Mouse (Mus musculus) cerebral cortex, adult 2 months (tissue): Measurements from ENCODE around the gene Morf4l1.

ENCODE experiments used
- WGBS: fragments of 180-500 bp; shearing (Covaris S2); methylation state at CpG from one replicate; pipeline ENCODE4 v1.1.7; 2018; 5-methylcytosine and 5-hydroxymethylcytosine counted together

The Morf4l1 gene

DNA sequence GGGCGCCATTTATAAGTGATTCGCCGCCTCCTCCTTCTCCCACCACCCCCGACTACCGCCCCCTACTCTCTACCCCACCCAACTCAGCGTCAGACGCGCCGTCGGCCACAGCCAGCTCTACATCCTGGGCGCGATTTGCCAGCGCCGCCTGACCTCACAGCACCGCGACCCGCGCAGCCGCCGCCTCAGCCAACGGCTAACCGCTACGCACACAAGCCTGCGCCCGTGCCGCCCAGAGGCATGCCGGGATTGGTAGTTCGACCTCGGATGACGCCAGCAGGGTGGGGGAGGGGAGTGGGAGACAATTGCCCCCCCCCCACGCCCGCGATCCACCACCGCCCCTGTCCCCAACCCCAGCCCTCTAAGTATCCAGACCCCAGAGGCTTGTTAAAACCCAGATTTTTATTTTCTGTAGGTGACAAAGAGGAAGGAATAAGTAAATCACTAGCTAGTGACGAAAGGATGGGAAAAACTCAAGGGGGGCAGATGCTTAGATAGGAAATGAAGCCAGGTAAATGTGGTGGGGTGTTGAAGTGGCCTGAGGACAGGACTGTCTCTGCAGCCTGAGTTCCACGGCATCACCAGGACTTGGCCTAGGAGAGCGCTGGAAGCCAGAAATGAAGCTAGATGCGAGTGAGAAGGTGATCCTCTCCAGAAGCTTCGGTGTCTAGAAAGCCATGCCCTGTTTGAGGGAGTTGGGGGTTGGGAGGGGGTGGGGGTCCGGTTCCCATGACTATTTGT is at the start of gene Morf4l1:
Gene Morf4l1 (minus strand): TSS at position 208 of the 741 bp plus-strand sequence.
- 1% methylated on average over 40 of the region's 40 CpGs for WGBS

- WGBS: 4% methylated on average over 18 of the region's 18 CpGs
Observed at GRCm38 (mm10) chr9:90163749-90164095, 49.1 kb upstream of the Morf4l1 start.

GRCm38 (mm10) chr9:90162926-90163748 is 48.6 kb upstream of the Morf4l1 start, which contains the start of gene Adamts7:
Gene Adamts7 (plus strand): TSS chr9:90163069.
- WGBS: under 1% methylated on average over 58 of the region's 60 CpGs

DNA sequence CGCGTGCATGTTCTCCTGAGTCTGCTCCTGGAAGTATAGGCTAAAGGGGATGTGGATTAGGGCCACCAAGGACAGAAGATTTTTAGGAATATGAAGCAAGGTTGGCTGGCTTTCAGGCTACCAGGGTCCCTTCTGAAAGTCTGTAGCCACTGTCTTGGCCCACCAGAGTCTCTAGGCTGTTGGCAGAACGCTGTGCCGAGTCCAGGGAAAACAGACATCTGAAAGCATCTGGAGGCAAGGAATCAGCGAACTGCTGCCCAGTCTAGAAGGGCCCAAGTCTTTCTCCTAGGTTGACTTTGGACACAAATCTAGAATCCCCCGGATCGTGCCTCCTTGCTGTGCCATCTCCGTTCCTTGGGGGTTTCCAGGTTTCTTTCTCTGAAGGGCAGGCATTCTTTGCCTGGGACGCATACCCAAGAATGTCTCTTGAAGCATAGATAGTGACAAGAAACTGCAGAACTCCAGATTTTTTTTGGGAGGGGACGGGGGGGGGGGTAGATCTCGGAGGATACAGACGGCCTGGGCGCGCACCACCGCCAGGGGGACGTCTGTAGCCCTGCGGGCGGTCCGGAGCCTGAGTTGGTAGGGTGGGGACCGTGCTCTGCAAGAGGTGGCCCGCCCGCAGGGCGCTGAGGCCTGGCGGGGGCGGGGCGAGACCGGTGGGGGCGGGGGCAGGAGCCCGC is 47.8 kb upstream of the Morf4l1 start:
- WGBS: 13% methylated on average over 27 of the region's 29 CpGs

- WGBS: 84% methylated on average over 5 of the region's 5 CpGs
Observed at GRCm38 (mm10) chr9:90146869-90147268, 32.3 kb upstream of the Morf4l1 start.

DNA sequence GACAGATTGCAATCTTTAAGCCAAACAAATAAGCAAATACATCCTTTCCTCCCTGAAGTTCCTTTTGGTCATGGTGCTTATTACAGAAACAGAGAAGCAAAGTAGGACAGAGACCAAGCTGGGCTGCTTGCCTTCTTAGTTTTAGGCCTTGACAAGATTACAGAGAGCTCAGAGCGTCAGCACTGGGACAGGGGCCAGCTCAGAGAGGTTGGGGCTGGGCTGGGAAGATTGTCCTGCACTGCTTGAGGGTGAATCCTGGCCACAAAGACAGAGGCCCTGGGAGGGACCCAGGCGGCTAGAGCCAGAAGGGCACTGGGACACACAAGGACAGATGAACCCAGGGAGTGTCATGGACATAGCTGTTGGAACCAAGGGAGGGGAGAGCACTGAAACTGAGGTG is 31.2 kb upstream of the Morf4l1 start:
- 64% methylated on average over 2 of the region's 2 CpGs for WGBS

GRCm38 (mm10) chr9:90136678-90136965 is 22.0 kb upstream of the Morf4l1 start:
- whole genome bisulfite sequencing: 87% methylated on average over 1 of the region's 1 CpGs

GRCm38 (mm10) chr9:90135963-90136677 is 21.5 kb upstream of the Morf4l1 start:
- 64% methylated on average over 9 of the region's 9 CpGs for WGBS

GRCm38 (mm10) chr9:90135466-90135865 is 20.9 kb upstream of the Morf4l1 start:
- whole genome bisulfite sequencing: 82% methylated on average over 8 of the region's 8 CpGs

GRCm38 (mm10) chr9:90133562-90134355 is 19.2 kb upstream of the Morf4l1 start:
- WGBS: 76% methylated on average over 7 of the region's 7 CpGs

GRCm38 (mm10) chr9:90128636-90129201 is 14.1 kb upstream of the Morf4l1 start:
- WGBS: 86% methylated on average over 6 of the region's 6 CpGs

- 69% methylated on average over 6 of the region's 6 CpGs for WGBS
Observed at GRCm38 (mm10) chr9:90127146-90127545, 12.6 kb upstream of the Morf4l1 start.

- 3% methylated on average over 30 of the region's 30 CpGs for WGBS
Observed at GRCm38 (mm10) chr9:90126260-90127010, 11.9 kb upstream of the Morf4l1 start.

- WGBS: 27% methylated on average over 7 of the region's 7 CpGs
Observed at GRCm38 (mm10) chr9:90125416-90126099, 11.0 kb upstream of the Morf4l1 start.

DNA sequence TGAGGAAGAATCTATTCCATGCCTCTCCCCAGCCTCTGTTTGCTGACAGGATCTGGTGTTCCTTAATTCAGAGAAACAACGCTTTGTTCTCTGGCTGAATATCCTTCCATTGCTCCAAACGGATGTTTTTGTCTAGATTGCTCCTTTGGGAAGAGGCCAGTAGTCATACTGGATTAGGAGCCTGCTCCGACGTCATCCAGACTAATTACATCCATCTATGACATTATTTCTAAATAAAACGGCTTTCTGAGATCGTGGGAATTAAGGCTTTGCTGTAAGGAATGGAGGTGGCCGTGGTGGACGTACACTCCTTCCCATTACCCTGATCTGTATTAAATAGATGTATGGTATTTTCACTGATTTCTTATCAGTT is 10.3 kb upstream of the Morf4l1 start:
- 21% methylated on average over 8 of the region's 8 CpGs for WGBS

DNA sequence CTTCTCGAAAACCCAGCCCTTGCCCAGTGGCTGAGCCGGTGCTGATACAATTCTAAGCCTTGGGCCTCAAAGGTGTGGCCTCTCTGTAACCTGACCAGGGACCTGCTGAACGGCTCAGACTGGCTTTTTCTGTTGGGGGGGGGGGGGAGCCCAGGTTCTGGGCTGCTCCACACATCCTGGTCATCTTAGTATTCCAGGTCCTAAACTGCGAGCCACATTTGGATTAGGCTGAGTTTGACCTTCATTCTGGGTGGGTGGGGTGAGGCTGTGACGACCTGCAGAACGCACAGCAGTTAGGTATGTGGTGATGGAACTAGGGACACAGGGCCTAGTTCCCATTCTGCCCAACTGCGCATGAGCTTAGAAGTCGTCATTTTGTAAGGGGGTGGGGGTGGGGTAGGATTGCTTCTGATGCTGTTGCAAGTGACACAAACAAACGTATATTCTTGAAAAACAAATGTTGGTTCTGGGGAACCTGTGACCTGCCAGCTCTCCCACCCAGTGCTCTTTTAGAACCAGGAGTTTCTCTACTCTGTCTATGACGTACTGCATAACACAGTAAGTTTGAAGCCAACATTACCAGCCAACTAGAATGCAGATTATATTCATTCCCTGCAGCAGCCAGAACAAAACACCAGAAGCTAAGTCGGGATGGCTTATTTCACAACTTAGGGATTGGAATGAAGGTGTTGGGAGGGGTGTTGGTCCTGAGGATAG is 9.7 kb upstream of the Morf4l1 start:
- 51% methylated on average over 11 of the region's 11 CpGs for WGBS

DNA sequence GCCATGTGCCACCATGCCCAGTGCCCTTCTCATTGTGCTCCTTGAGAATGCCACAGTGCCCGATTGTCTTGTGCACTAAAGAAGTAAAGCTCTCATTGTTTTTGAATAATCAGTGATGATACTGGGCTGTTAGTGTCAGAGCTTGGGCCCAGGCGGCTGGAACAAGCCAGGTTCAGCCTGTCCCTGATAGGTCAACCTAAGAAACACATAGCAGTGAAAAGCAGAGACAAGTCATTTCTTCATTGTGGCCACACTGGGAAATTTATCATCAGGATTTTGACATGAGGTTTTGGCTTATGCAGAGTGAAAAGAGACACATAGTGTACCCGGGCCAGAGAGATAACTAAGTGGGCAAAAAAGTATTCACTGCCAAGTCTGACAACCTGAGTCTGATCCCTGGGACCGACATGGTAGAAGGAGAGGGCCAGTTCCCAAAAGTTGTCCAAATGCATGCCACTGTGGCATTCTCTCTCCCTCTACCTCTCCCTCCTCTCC is 7.7 kb upstream of the Morf4l1 start:
- 81% methylated on average over 4 of the region's 4 CpGs for WGBS
